Mouse (Mus musculus): ENCODE data around the gene Gm28047. TPM values are rescaled to one million over a fixed set of nuclear protein-coding genes. Genes with fewer than 3 reads are reported as not detected.
A peak's percentile ranks its signal among the peaks of the same experiment; 100 is the strongest.

Gm28047 gene
- total RNA-seq, 4 experiments from 2014 or later = 2.0 to 2.1 TPM; not detected in 2

DNA sequence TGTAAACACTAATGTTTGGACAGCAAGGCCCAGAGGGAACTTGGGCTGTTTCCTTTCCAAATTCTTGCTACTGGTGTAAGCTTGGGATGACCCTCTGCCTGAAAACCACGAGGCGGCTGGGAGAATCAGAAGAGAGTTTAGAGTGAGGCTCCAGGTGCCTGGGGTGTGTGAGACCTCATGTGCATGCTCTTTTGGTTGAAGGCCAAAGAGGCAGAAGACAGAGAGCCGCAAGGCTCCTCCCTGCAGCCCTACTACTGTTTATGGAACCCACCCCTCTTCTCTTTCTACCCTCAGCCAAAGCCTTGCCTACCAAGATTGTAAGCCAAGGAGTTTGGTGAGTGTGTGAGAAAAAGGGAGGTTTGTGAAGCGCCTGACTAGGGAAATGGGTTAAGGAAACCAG, 109.1 kb downstream of the Gm28047 start:
- DNase-seq = no peak

- no peak for DNase-seq
Measured at GRCm38 (mm10) chr15:102515261-102515660, 109.6 kb downstream of the Gm28047 start.

GRCm38 (mm10) chr15:102513004-102513403, 111.9 kb downstream of the Gm28047 start:
- DNase-seq = no peak

GRCm38 (mm10) chr15:102512471-102512870, 112.4 kb downstream of the Gm28047 start:
- no peak for DNase-seq

GRCm38 (mm10) chr15:102512010-102512409, 112.9 kb downstream of the Gm28047 start:
- DNase-seq = no peak

GRCm38 (mm10) chr15:102511285-102511833, 113.5 kb downstream of the Gm28047 start:
- no peak for DNase-seq

DNA sequence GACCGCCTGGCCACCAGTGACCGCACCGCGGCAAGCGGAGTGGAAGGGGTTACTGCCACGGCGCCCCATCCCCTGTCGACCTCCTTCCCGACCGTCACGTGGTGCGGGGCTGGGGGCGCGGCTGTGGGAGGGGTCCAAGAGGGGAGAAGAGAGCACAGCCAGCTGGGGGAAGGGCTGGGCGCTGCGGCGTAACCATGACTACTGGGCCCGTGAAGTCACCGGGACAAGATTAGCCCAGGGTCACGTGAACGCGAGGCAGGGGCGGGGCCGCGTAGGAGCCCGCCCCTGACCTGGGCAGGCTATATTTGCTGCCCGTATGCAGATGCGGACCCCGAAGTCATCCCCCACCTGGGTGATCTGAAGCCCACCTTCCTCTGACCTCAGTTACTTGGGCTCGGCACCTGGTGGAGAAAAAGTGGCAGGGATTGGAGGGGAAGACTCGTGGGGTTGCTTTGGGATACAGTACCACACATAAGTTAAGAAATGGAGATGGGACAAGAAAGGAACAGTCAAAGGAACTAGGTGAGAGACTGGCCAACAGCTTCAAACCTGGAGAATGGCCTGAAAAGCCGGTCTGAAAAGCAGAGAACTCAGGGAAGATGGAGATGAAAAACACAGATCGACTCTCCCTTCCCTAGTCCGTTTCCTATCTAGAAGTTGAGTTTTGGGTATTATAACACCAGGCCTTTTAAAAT, 114.1 kb downstream of the Gm28047 start:
- DNase-seq = peak; percentile 85

DNA sequence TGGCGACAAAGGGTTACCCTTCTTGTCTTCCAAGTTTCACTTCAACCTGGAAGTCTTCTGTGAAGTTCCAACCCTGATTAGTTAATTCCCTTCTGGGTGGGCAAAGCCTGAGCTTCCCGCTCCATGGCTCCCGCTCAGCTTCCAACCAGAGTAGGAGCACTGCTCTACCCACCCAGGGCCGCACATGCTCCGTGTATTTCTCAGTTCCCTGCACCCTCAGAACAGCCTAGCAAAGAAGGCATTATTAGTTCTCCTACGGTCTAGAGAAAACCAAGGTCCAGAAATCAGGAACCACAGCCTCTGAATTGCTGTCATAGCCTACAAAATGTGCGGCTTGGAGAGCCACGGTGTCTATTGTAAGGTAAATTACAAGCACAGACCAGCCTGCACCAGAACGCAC, 114.8 kb downstream of the Gm28047 start:
- DNase-seq = no peak

GRCm38 (mm10) chr15:102508336-102508735, 116.5 kb downstream of the Gm28047 start:
- no peak for DNase-seq

- no peak for DNase-seq
Measured at GRCm38 (mm10) chr15:102507561-102507960, 117.3 kb downstream of the Gm28047 start.

GRCm38 (mm10) chr15:102506864-102507263, 118.0 kb downstream of the Gm28047 start:
- no peak for DNase-seq

GRCm38 (mm10) chr15:102506464-102506830, 118.4 kb downstream of the Gm28047 start:
- no peak for DNase-seq

GRCm38 (mm10) chr15:102505770-102506463, 119.0 kb downstream of the Gm28047 start:
- DNase-seq = no peak

DNA sequence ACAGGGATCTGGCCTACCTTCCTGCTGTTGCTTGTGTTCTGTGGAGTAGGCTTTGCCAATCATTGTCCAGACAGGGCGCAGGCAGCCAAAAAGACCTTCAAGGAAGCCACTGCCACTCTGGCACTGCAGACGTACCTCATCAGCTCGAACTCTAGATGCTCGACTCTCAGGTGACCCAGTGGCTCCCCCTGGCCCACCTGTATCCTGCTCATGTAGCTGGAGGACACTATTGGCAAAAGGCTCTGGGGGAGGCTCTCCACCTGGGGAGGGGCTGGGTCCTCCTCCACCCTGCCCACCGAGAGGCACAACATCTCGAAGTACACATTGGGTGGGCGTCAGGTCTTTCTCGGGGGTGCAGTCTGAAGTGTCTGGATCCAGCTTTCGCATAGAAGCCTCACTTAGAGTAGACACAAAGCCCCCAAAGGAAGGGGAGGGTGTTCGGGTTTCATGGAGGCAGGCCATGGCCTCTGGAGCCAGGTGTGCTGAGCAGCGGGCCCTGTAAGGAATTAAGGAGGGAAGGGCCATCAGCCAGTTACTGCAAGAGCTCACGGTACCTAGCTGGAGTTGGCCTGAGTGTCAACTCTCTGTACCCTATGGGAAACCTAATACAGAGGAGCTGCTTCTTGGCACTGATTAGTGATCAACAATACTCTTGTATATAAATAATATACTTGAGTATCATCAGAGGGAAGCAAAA, 119.6 kb downstream of the Gm28047 start:
- DNase-seq = no peak

DNA sequence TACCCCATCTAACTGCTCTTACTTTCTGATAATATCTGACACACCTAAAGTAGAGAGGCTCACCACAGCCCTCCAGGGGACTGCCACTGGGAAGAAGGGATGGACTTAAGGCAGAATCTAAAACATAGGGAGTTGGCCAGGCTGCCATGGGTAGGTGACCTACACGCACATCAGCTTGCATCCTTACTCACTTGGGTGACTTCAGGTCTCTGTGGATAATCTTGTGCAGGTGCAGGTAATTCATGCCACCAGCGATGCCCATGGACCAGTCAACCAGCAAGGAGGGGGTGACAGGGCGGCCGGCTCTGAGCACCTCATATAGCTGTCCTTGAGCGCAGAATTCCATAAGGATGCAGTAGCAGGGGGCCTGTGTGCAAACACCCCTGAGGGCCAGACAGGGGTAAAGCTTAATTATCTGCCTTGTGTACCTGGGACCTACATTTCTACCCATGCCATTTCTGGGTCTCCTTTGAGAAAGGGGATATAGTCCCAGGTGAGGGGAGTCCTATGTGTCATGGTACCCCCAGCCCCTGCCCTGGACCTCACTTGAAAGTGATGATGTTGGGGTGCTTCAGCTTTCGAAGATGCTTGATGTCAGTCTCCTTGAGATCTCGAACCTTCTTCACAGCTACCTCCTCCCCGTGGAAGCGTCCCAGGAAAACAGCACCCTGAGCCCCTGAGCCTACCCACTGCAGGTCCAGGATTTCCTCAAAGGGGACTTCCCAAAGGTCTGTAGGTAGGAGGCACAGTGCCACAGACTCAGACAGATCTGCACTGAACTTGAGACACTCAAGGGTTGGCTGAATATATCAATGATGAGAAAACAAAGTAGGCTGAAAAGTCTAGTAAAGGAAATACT, 120.7 kb downstream of the Gm28047 start:
- DNase-seq = no peak

DNA sequence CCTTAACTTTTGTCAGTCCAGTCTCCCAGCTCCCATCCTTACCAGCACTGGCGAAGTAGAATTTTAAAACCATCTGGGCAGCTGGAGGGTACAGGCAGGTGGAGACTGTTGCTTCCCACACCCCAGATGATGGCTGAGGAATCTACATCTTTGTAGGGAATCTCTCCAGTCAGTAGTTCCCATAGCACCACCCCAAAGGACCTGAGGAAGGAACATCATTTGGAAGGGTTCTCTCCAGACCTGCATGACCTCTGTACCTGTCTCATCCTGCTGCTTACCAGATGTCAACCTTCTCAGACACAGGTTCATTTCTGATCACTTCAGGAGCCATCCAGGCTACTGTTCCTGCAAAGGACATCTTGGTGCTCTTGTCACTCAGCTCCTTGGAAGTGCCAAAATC, 121.4 kb downstream of the Gm28047 start, which contains the start of gene Gm10337:
TSS of gene Gm10337 (plus strand) at position 276 of the 400 bp plus-strand sequence.
- no peak for DNase-seq

DNA sequence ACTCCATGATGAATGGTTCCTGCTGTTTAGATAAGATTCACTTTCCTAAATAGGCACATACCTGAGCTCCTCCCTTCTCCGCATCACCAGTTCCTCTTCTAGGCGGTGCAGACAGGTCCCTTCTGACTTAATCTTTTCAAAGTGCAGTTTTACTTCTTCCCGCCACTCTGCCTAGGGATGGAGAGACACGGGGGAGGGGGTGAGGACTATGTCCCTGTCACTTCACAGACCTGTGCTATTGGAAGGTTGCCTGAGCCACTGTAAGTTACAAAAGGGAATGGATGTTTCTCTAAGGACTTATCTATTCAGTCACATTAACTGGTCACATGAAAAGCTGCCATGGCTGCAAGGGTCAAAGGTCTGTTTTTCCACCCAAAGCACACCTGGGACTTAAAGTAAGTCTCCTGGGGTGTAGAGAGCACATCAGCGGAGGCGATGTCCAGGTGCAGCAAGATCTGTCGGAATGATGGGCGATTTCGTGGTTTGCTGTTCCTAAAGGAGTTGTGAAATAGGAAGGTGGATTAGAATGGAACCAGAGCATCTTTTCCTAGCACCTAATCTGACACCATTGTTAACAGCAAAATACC, 122.5 kb downstream of the Gm28047 start:
- DNase-seq = no peak

GRCm38 (mm10) chr15:102501084-102501814, 123.6 kb downstream of the Gm28047 start:
- DNase-seq = no peak

GRCm38 (mm10) chr15:102500479-102500878, 124.4 kb downstream of the Gm28047 start:
- no peak for DNase-seq

DNA sequence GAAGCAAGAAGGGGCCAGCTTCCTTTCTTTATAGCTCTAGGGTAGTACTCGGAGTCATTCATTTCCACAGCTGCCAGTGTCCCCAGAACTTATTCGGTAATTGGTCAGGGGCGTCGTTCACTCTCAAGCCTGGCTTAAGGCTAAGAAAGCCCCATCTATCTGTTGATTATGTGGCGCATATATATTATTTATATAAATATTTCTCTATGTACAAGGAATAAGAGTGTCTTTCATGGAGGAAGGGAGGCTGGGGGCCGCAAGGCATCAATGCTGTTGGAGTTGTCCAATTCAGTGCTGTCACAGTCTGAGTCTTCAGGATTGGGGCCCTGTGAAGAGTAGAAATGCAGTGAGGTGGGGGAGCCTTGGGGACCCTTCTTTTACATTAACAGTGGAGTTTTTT, 125.0 kb downstream of the Gm28047 start:
- no peak for DNase-seq

- DNase-seq = no peak
Measured at GRCm38 (mm10) chr15:102499370-102499769, 125.5 kb downstream of the Gm28047 start.

Measured in adrenal gland, adult 8-10 months (tissue).